Mouse (Mus musculus): ENCODE data around the gene Ptpre. TPM values are rescaled to one million over a fixed set of nuclear protein-coding genes. Genes with fewer than 3 reads are reported as not detected.

Gene Ptpre
- polyA plus RNA-seq, 1 experiment from 2014 or later: 3.1 TPM

- Histone ChIP-seq H3K27me3 (ENCODE audit: control insufficient read depth, insufficient read depth, low read length) (peaks cover 8% of the 10 kb centered on the region; the same call in 1 of the 2 replicates), H3K4me2 (ENCODE audit: low read length) (no peak overlapping the region), H3K4me3 (ENCODE audit: control insufficient read depth in 1 of 2, insufficient read depth in 1 of 2, low read depth in 1 of 2, low read length in 2 of 2) (no peak overlapping the region), H3K36me3 (ENCODE audit: control insufficient read depth, insufficient read depth, low read length) (no peaks in the 10 kb centered on the region), H3K27ac (replicated peaks in 1 of 2; ENCODE audit: control insufficient read depth in 1 of 2, insufficient read depth in 1 of 2, low read depth in 2 of 2, low read length in 2 of 2) (peak overlapping the region; percentile 8 to 71; a peak in 3 of 4 replicates), H3K9me3 (ENCODE audit: control insufficient read depth, low read length) (no peaks in the 10 kb centered on the region), H3K9ac (ENCODE audit: low read length) (0 out of 2 replicates have a peak overlapping the region, but pooled peaks have one; percentile 1), H3K4me1 (ENCODE audit: control insufficient read depth in 2 of 2, insufficient read depth in 2 of 2, low read length in 2 of 2) (peaks cover 34 to 47% of the 10 kb centered on the region in 2 experiments)
- no peak for ATAC-seq (ENCODE audit: insufficient number of reproducible peaks, insufficient read depth, low FRiP score, low read depth)
- 46% methylated on average over 7 of the region's 7 CpGs for WGBS
These were observed 61.1 kb downstream of the Ptpre start for GRCm38 (mm10) chr7:135598303-135598855.

- Histone ChIP-seq H3K4me3 (ENCODE audit: control insufficient read depth in 1 of 2, insufficient read depth in 1 of 2, low read depth in 1 of 2, low read length in 2 of 2) (no peak overlapping the region), H3K9ac (ENCODE audit: low read length) (no peak overlapping the region), H3K4me2 (ENCODE audit: low read length) (no peak overlapping the region), H3K36me3 (ENCODE audit: control insufficient read depth, insufficient read depth, low read length) (no peaks in the 10 kb centered on the region), H3K27me3 (ENCODE audit: control insufficient read depth, insufficient read depth, low read length) (peaks cover 4% of the 10 kb centered on the region; the same call in 1 of the 2 replicates), H3K27ac (replicated peaks in 1 of 2; ENCODE audit: control insufficient read depth in 1 of 2, insufficient read depth in 1 of 2, low read depth in 2 of 2, low read length in 2 of 2) (no peak overlapping the region), H3K9me3 (ENCODE audit: control insufficient read depth, low read length) (no peaks in the 10 kb centered on the region), H3K4me1 (ENCODE audit: control insufficient read depth in 2 of 2, insufficient read depth in 2 of 2, low read length in 2 of 2) (peaks cover 30 to 42% of the 10 kb centered on the region in 2 experiments)
- no peak for ATAC-seq (ENCODE audit: insufficient number of reproducible peaks, insufficient read depth, low FRiP score, low read depth)
- WGBS: 55% methylated on average over 3 of the region's 3 CpGs
These were observed 62.8 kb downstream of the Ptpre start for GRCm38 (mm10) chr7:135600076-135600475.

- Histone ChIP-seq H3K4me1 (ENCODE audit: control insufficient read depth in 2 of 2, insufficient read depth in 2 of 2, low read length in 2 of 2) (peaks cover 36 to 45% of the 10 kb centered on the region in 2 experiments), H3K27me3 (ENCODE audit: control insufficient read depth, insufficient read depth, low read length) (0 out of 2 replicates have a peak, but pooled peaks cover 4% of the 10 kb centered on the region), H3K4me3 (ENCODE audit: control insufficient read depth in 1 of 2, insufficient read depth in 1 of 2, low read depth in 1 of 2, low read length in 2 of 2) (no peak overlapping the region), H3K9me3 (ENCODE audit: control insufficient read depth, low read length) (no peaks in the 10 kb centered on the region), H3K27ac (replicated peaks in 1 of 2; ENCODE audit: control insufficient read depth in 1 of 2, insufficient read depth in 1 of 2, low read depth in 2 of 2, low read length in 2 of 2) (no peak overlapping the region), H3K9ac (ENCODE audit: low read length) (no peak overlapping the region), H3K36me3 (ENCODE audit: control insufficient read depth, insufficient read depth, low read length) (no peaks in the 10 kb centered on the region), H3K4me2 (ENCODE audit: low read length) (no peak overlapping the region)
- ATAC-seq (ENCODE audit: insufficient number of reproducible peaks, insufficient read depth, low FRiP score, low read depth): no peak
- WGBS: 36% methylated on average over 8 of the region's 8 CpGs
These were observed 64.3 kb downstream of the Ptpre start for GRCm38 (mm10) chr7:135601607-135602006.

GRCm38 (mm10) chr7:135602265-135602664 lies 65.0 kb downstream of the Ptpre start:
- no peak for ATAC-seq (ENCODE audit: insufficient number of reproducible peaks, insufficient read depth, low FRiP score, low read depth)

GRCm38 (mm10) chr7:135602881-135603523 lies 65.7 kb downstream of the Ptpre start:
- Histone ChIP-seq H3K36me3 (ENCODE audit: control insufficient read depth, insufficient read depth, low read length) (no peaks in the 10 kb centered on the region), H3K9ac (ENCODE audit: low read length) (no peak overlapping the region), H3K4me3 (ENCODE audit: control insufficient read depth in 1 of 2, insufficient read depth in 1 of 2, low read depth in 1 of 2, low read length in 2 of 2) (no peak overlapping the region), H3K9me3 (ENCODE audit: control insufficient read depth, low read length) (no peaks in the 10 kb centered on the region), H3K4me2 (ENCODE audit: low read length) (no peak overlapping the region), H3K27me3 (ENCODE audit: control insufficient read depth, insufficient read depth, low read length) (0 out of 2 replicates have a peak, but pooled peaks cover 4% of the 10 kb centered on the region), H3K27ac (replicated peaks in 1 of 2; ENCODE audit: control insufficient read depth in 1 of 2, insufficient read depth in 1 of 2, low read depth in 2 of 2, low read length in 2 of 2) (peak overlapping the region; percentile 24 to 32; a peak in 1 of 4 replicates), H3K4me1 (ENCODE audit: control insufficient read depth in 2 of 2, insufficient read depth in 2 of 2, low read length in 2 of 2) (peaks cover 23 to 31% of the 10 kb centered on the region in 2 experiments)
- WGBS: 37% methylated on average over 5 of the region's 5 CpGs
- ATAC-seq (ENCODE audit: insufficient number of reproducible peaks, insufficient read depth, low FRiP score, low read depth): no peak

More at GRCm38 (mm10) chr7:135602265-135602664, 65.0 kb downstream of the Ptpre start:
- Histone ChIP-seq H3K27ac (replicated peaks in 1 of 2; ENCODE audit: control insufficient read depth in 1 of 2, insufficient read depth in 1 of 2, low read depth in 2 of 2, low read length in 2 of 2) (no peak overlapping the region), H3K4me2 (ENCODE audit: low read length) (no peak overlapping the region), H3K9me3 (ENCODE audit: control insufficient read depth, low read length) (no peaks in the 10 kb centered on the region), H3K36me3 (ENCODE audit: control insufficient read depth, insufficient read depth, low read length) (no peaks in the 10 kb centered on the region), H3K4me1 (ENCODE audit: control insufficient read depth in 2 of 2, insufficient read depth in 2 of 2, low read length in 2 of 2) (peaks cover 29 to 38% of the 10 kb centered on the region in 2 experiments), H3K9ac (ENCODE audit: low read length) (no peak overlapping the region), H3K4me3 (ENCODE audit: control insufficient read depth in 1 of 2, insufficient read depth in 1 of 2, low read depth in 1 of 2, low read length in 2 of 2) (no peak overlapping the region), H3K27me3 (ENCODE audit: control insufficient read depth, insufficient read depth, low read length) (0 out of 2 replicates have a peak, but pooled peaks cover 4% of the 10 kb centered on the region)
- WGBS: 88% methylated on average over 6 of the region's 6 CpGs

- no peaks in the 10 kb centered on the region for H3K9me3 ChIP-seq (ENCODE audit: control insufficient read depth, low read length)
- H3K4me2 ChIP-seq (ENCODE audit: low read length): peak overlapping the region; percentile 47
- peak overlapping the region; percentile 0; the same call in 1 of the 2 replicates for H3K9ac ChIP-seq (ENCODE audit: low read length)
- 25% methylated on average over 15 of the region's 15 CpGs for WGBS
- peaks cover 24 to 37% of the 10 kb centered on the region in 2 experiments for H3K4me1 ChIP-seq (ENCODE audit: control insufficient read depth in 2 of 2, insufficient read depth in 2 of 2, low read length in 2 of 2)
- H3K36me3 ChIP-seq (ENCODE audit: control insufficient read depth, insufficient read depth, low read length): no peaks in the 10 kb centered on the region
- ATAC-seq (ENCODE audit: insufficient number of reproducible peaks, insufficient read depth, low FRiP score, low read depth): peak; percentile 52; the same call in 1 of the 2 replicates
- peak overlapping the region; percentile 10 to 14; a peak in 3 of 4 replicates for H3K4me3 ChIP-seq (ENCODE audit: control insufficient read depth in 1 of 2, insufficient read depth in 1 of 2, low read depth in 1 of 2, low read length in 2 of 2)
- no peaks in the 10 kb centered on the region for H3K27me3 ChIP-seq (ENCODE audit: control insufficient read depth, insufficient read depth, low read length)
- peak overlapping the region; percentile 79 to 84 for H3K27ac ChIP-seq (replicated peaks in 1 of 2; ENCODE audit: control insufficient read depth in 1 of 2, insufficient read depth in 1 of 2, low read depth in 2 of 2, low read length in 2 of 2)
These were observed 67.9 kb downstream of the Ptpre start for GRCm38 (mm10) chr7:135605002-135605803.

- H3K9me3 ChIP-seq (ENCODE audit: control insufficient read depth, low read length): no peaks in the 10 kb centered on the region
- no peaks in the 10 kb centered on the region for H3K27me3 ChIP-seq (ENCODE audit: control insufficient read depth, insufficient read depth, low read length)
- H3K9ac ChIP-seq (ENCODE audit: low read length): no peak overlapping the region
These were observed 68.5 kb downstream of the Ptpre start for GRCm38 (mm10) chr7:135605804-135606072.

More at GRCm38 (mm10) chr7:135605804-135606072, 68.5 kb downstream of the Ptpre start:
- no peak for ATAC-seq (ENCODE audit: insufficient number of reproducible peaks, insufficient read depth, low FRiP score, low read depth)
- 73% methylated on average over 6 of the region's 6 CpGs for WGBS
- Histone ChIP-seq H3K4me2 (ENCODE audit: low read length) (no peak overlapping the region), H3K4me3 (ENCODE audit: control insufficient read depth in 1 of 2, insufficient read depth in 1 of 2, low read depth in 1 of 2, low read length in 2 of 2) (no peak overlapping the region), H3K4me1 (ENCODE audit: control insufficient read depth in 2 of 2, insufficient read depth in 2 of 2, low read length in 2 of 2) (peaks cover 27 to 38% of the 10 kb centered on the region in 2 experiments), H3K27ac (replicated peaks in 1 of 2; ENCODE audit: control insufficient read depth in 1 of 2, insufficient read depth in 1 of 2, low read depth in 2 of 2, low read length in 2 of 2) (peak overlapping the region; percentile 79 to 84), H3K36me3 (ENCODE audit: control insufficient read depth, insufficient read depth, low read length) (no peaks in the 10 kb centered on the region)
